Mouse (Mus musculus) ES-Bruce4 (cell line): Measurements from ENCODE around the gene Rassf3. TPM values are rescaled to one million over a fixed set of nuclear protein-coding genes. Genes with fewer than 3 reads are reported as not detected.

Experiments used
- H3K27ac ChIP-seq: 2 replicates; pipeline ENCODE4 v1.5.1; 2012; ENCODE audit warnings: low read length, inconsistent platforms; ENCODE audit not compliant: insufficient read depth
- H3K27me3 ChIP-seq: 2 replicates; pipeline ENCODE4 v1.6.1; 2012; ENCODE audit warnings: mild to moderate bottlenecking, low read length, inconsistent platforms; ENCODE audit not compliant: control insufficient read depth, poor library complexity, insufficient read depth, severe bottlenecking
- H3K36me3 ChIP-seq: 2 replicates; pipeline ENCODE4 v1.6.1; 2012; ENCODE audit warnings: inconsistent platforms, mild to moderate bottlenecking, low read length, moderate library complexity; ENCODE audit not compliant: control insufficient read depth, poor library complexity, insufficient read depth, severe bottlenecking
- H3K4me1 ChIP-seq: one replicate; pipeline ENCODE4 v1.8.1; 2011; ENCODE audit warnings: low read length; ENCODE audit not compliant: control insufficient read depth, insufficient read depth
- H3K4me3 ChIP-seq: 2 replicates; pipeline ENCODE4 v1.5.1; 2011; ENCODE audit warnings: low read depth, mild to moderate bottlenecking, low read length
- H3K9ac ChIP-seq: 2 replicates; pipeline ENCODE4 v1.6.1; 2012; ENCODE audit warnings: low read depth, mild to moderate bottlenecking, inconsistent platforms; ENCODE audit not compliant: poor library complexity, severe bottlenecking
- H3K9me3 ChIP-seq: replicated peaks from 2 replicates; pipeline ENCODE4 v1.6.1; 2012; ENCODE audit warnings: mild to moderate bottlenecking, low read length, inconsistent platforms; ENCODE audit not compliant: control insufficient read depth, poor library complexity, insufficient read depth, severe bottlenecking
- CTCF ChIP-seq: IDR thresholded peaks from one replicate; pipeline ENCODE4 v1.8.1; 2011; ENCODE audit warnings: low read depth, low read length
- EP300 ChIP-seq: IDR thresholded peaks from 2 replicates; pipeline ENCODE4 v1.6.1; 2011; ENCODE audit warnings: low read depth, low read length; ENCODE audit not compliant: insufficient read depth
- POLR2A ChIP-seq: IDR thresholded peaks from one replicate; pipeline ENCODE4 v1.8.1; 2011; ENCODE audit warnings: low read length; ENCODE audit not compliant: insufficient read depth
- polyA plus RNA-seq: library from polyadenylated mRNA; stranded (reverse); fragments of >200 nt; gene quantifications from 2 replicates; pipeline ENCODE4 v1.2.4, GENCODE M21; 2011; ENCODE audit warnings: low read depth; ENCODE audit not compliant: missing spikeins, insufficient read depth, insufficient read length

Gene Rassf3
- polyA plus RNA-seq, 1 experiment = 41.7 TPM

- Histone ChIP-seq H3K4me3 (no peak overlapping the region), H3K9ac (no peak overlapping the region), H3K27ac (no peak overlapping the region), H3K9me3 (no peaks in the 10 kb centered on the region), H3K36me3 (no peaks in the 10 kb centered on the region), H3K27me3 (no peaks in the 10 kb centered on the region), H3K4me1 (peaks cover 2% of the 10 kb centered on the region)
- TF ChIP-seq POLR2A = no peak
- no peak for TF ChIP-seq EP300
- TF ChIP-seq CTCF = no peak
These were observed 17.4 kb upstream of the Rassf3 start for GRCm38 (mm10) chr10:121493374-121494162.

GRCm38 (mm10) chr10:121492608-121493315 is 16.6 kb upstream of the Rassf3 start:
- Histone ChIP-seq H3K36me3 (no peaks in the 10 kb centered on the region), H3K4me3 (no peak overlapping the region), H3K27me3 (no peaks in the 10 kb centered on the region), H3K4me1 (peaks cover 2% of the 10 kb centered on the region), H3K9ac (no peak overlapping the region), H3K27ac (no peak overlapping the region), H3K9me3 (no peaks in the 10 kb centered on the region)
- no peak for TF ChIP-seq CTCF

DNA sequence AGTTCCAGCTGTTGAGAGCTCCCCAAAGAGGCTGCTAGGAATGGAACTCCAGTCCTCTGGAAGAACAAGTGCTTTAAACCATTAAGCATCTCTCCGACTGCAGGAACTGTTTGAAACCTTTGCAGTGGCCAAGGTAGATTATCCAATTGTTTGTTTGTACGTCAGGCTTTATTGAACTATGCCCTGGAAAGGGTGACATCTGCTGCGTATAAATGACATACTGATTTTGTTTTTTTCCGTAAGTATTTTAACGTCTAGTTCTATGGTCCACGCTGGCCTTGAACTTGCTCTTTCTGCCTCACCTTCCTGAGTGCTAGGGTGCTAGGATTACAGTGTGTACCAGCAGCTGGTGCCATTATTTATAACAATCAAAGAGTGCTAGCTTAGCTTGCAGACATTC is 13.8 kb upstream of the Rassf3 start:
- no peak overlapping the region for H3K9ac ChIP-seq
- no peaks in the 10 kb centered on the region for H3K27me3 ChIP-seq
- TF ChIP-seq EP300 (no peak), CTCF (no peak), POLR2A (no peak)
- H3K4me1 ChIP-seq = peaks cover 2% of the 10 kb centered on the region
- H3K36me3 ChIP-seq = no peaks in the 10 kb centered on the region
- H3K9me3 ChIP-seq = no peaks in the 10 kb centered on the region
- no peak overlapping the region for H3K4me3 ChIP-seq
- no peak overlapping the region for H3K27ac ChIP-seq

- H3K36me3 ChIP-seq = no peaks in the 10 kb centered on the region
- H3K27me3 ChIP-seq = no peaks in the 10 kb centered on the region
- no peak overlapping the region for H3K27ac ChIP-seq
- no peak for TF ChIP-seq CTCF
- TF ChIP-seq POLR2A = no peak
- no peak for TF ChIP-seq EP300
- H3K4me1 ChIP-seq = no peaks in the 10 kb centered on the region
- no peaks in the 10 kb centered on the region for H3K9me3 ChIP-seq
- H3K9ac ChIP-seq = no peak overlapping the region
- H3K4me3 ChIP-seq = no peak overlapping the region
These were observed 12.6 kb upstream of the Rassf3 start for GRCm38 (mm10) chr10:121488623-121489299.

- TF ChIP-seq EP300 (no peak), POLR2A (no peak), CTCF (no peak)
These were observed 11.6 kb upstream of the Rassf3 start for GRCm38 (mm10) chr10:121487716-121488115.

GRCm38 (mm10) chr10:121486350-121486749 is 10.2 kb upstream of the Rassf3 start:
- no peak overlapping the region for H3K9ac ChIP-seq
- no peaks in the 10 kb centered on the region for H3K4me1 ChIP-seq
- no peaks in the 10 kb centered on the region for H3K27me3 ChIP-seq
- no peaks in the 10 kb centered on the region for H3K9me3 ChIP-seq
- TF ChIP-seq POLR2A = no peak
- no peak for TF ChIP-seq CTCF
- no peak overlapping the region for H3K27ac ChIP-seq
- H3K36me3 ChIP-seq = no peaks in the 10 kb centered on the region
- H3K4me3 ChIP-seq = no peak overlapping the region

More at GRCm38 (mm10) chr10:121487716-121488115, 11.6 kb upstream of the Rassf3 start:
- H3K9me3 ChIP-seq = no peaks in the 10 kb centered on the region
- no peaks in the 10 kb centered on the region for H3K4me1 ChIP-seq
- H3K27ac ChIP-seq = no peak overlapping the region
- no peaks in the 10 kb centered on the region for H3K27me3 ChIP-seq
- H3K36me3 ChIP-seq = no peaks in the 10 kb centered on the region
- H3K9ac ChIP-seq = no peak overlapping the region
- no peak overlapping the region for H3K4me3 ChIP-seq
